Mouse (Mus musculus) right cerebral cortex, postnatal 14 days (tissue): ENCODE data around the gene Tvp23a.

Experiments
- DNase-seq: peaks from one replicate; pipeline ENCODE4 v3.0.0; 2022

The Tvp23a gene

DNA sequence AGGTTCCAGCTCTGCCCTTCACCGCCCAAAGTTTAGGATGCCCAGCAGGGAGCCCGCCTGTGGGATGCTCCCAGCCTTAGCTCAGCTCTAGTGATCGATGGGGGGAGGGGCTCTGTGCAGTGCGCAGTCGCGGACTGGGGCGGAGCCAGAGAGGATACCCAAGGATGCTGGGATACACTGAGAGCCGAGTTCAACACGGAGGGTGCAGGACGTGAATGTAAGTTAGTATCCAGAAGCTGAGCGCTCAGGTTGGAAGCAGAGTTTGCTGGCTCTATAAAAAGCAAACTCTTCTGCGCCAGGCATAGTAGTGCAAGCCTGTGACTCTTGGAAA is at the start of gene Tvp23a:
Tvp23a (minus strand) TSS at position 99 of the 331 bp plus-strand sequence.
- DNase-seq, result peak; percentile 90

DNA sequence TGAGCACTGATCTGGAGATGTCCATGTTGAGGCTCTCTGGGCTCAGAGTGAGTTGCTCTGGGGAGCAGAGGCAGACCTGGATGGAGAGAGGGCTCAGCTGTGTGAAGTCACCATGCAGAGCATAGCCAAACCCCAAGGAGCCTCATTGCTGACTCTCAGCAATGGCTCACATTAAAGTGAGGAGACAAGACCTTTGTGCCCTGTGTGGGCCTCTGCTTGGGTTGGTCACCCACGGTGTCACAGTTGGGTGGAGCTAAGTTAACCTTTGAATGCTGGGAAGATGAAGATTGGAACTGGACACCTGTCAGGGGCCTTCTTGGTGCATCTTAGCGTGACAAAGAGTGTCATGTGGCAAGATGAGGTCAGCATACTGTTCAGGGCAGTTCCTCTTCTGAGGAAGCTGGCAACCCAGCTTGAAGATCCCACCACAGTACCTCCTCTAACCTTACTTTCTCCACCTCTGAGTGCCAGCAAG is 48.7 kb upstream of the Tvp23a start:
- DNase-seq, result no peak

DNA sequence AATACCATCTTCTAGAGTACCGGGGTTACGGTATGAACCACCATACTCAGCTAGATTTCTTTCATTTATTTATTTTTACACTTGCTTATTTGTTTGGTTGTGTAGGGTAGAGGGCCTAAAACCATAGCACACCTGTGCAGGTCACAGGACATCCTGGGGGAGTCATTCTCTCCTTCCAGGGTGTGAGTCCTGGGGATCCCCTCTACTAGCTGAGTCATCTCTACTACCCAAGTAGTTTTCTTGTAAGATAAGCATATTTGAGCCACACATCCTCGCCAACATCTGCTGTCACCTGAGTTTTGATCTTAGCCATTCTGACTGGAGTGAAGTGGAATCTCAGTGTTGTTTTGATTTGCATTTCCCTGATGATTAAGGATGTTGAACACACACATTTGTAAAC is 45.4 kb upstream of the Tvp23a start:
- DNase-seq, result no peak

DNA sequence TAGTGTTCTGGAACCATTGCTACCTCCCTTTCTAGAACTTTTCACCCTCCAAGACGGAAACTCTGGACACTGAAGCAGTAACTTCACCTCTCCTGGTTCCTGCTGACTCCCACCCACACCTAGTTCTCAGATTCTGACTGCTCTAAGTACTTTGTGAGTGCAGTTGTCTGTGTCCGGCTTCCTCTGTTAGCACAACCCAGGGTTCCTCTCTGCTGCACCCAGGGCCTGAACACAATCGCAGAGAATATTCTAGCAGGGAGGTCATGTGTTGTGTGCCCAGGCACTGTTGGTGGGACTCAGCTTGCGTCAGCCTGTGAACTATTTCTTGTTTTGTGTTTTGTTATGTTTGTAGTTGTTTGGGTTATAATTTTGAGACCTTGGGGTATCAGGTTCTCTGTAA is 44.6 kb upstream of the Tvp23a start:
- DNase-seq, result no peak

DNA sequence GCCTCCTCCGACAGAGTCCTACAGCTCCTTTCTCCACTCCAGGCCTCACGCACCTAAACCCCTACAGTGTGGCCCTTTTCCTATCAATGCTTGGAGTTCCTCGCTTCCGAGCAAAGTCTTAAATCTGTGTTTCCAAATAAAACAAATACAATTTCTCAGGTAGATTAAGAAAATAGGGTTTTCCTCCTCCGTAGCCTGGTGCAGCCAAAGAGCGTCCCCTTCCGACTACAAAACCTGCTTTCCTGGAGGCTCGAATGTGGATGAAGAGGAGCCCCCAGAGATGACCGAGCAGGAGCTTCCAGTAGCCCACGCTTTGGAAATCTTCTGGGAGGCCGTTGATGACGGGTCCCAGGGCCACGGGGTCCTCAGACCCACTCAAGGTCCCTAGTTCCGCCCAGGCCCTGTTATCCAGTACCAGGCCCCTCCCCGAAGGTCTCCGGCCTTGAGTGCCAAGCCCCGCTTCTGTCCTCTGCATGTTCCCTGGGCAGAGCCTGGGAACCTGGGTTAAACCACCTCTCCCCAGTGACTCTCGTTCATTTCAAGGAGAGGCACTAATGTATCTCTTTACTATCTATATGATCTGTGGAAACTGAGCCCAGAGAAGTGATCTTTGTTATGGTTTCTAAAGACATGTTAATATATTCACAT is 43.5 kb upstream of the Tvp23a start:
- no peak for DNase-seq

DNA sequence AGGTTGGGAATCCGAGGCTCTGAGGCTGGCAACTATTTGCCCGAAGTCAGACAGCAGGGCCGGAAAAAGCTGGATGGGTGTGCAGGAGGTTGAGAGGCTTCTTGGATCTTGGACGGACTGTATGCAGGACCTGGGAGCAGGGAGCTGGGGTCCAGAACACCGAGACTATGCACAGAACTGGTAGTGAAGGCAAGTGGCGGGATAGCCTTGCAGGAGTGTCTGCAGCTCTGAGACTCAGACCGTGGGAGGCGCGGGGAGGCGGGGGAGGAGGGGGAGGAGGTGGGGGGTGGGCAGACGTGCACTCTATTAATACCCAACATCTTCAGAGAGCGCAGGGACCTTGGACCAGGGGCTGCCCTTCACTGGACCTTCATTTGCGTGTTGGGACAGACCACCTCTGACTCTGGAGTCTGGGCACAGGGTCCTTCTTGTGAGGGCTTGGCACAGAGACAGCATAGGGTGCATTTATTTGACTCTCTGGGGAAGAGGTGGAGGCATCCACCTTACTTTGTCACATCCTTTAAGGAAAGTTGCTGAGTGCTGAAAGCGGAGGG is 42.8 kb upstream of the Tvp23a start:
- no peak for DNase-seq

DNA sequence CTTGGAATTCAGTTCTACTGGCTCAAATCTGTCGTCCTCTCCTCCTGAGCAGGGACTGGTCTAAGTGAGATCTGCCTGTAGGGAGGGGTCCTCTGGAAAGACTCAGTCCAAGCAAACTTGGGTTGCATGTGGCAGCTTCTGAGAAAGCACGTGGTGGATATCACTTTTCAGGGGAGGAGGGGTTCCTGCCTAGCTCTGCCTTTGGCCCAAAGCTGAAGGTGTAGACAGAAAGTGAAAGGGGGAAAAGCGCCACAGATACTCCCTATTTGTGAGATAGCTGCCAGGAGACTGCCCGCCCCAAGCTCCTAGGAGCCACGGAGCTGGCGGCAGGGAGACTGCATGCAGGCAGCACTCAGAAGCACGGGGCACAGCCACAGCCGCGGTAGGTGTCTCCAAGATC is 42.3 kb upstream of the Tvp23a start:
- no peak for DNase-seq

DNA sequence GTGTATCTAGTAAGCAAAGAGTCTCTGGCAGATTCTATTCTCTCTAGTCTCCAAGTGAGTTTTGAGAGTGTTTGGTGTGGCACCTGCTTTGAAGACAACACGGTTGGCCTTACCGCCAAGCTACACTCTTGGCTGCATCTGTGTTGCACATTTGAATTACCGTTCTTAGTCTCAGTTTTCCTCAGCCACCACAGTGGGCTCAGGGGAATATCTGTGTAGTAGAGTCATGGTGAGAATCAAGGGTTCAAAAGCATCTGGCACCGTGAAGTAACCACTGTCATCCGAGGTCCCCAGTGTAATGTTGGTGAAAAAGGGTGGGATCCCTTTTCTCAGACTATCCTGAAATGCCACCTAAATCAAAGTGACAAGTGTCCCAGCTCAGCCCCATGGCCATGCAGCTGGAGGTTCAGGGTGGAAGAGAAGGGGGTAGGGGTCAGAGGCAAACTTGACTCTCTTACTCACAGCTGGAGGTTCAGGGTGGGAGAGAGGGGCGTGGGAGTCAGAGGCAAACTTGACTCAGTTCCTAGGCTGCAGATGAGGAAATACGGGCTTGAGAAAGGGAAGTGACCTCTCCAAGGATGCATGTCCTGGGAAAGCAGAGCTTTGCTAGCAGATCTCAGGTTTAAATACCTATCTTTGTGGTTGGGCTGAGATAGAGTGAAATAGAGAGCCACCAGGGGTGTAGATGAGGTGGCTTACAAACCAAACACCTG is 41.8 kb upstream of the Tvp23a start:
- DNase-seq, result no peak

DNA sequence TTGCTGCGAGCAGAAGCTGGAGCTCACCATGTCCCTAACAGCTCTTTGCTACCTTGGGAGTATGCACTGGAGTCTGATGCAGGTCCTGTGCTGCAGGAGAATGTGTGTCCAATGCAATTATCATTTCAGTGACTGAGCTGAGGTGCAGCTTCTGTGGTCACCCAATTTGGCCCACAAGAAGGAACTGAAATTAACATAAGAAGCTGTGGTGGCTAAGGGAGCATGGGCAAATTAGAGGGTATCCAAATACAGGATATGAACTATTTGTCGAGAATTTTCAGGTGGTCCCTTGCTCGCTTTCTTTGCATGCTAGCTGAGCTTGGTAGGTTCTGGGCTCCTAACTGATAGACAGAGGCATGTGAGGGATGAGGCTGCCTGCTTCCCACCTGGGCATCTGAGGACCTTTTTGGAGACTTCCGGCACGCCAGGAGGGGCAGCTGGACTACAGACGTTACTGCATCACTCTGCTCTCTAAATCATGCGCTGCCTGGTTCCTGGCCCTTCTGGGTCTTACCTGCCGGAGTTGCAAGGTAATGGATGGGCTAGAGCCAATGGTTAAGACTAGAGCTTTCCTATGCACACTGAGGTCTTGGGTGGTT is 40.8 kb upstream of the Tvp23a start:
- no peak for DNase-seq

DNA sequence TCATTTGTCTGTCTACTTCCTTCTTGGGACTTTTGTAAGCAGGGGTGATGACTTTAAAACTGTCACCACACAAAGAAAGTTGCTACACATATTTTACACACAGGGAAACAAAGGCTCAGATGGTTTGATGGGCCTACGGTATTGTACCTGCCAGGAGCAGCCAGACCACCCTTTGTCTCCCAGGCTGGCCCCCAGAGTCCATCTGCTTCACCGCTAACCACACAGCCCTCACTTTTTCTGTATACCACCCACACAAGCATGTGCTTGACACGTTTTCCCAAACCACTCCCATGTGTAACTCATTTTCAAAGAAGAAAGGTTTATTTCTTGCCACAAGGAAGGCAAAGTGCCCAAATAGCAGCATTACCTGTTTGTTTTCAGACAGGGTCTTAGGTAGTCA is 39.8 kb upstream of the Tvp23a start:
- DNase-seq, result no peak

DNA sequence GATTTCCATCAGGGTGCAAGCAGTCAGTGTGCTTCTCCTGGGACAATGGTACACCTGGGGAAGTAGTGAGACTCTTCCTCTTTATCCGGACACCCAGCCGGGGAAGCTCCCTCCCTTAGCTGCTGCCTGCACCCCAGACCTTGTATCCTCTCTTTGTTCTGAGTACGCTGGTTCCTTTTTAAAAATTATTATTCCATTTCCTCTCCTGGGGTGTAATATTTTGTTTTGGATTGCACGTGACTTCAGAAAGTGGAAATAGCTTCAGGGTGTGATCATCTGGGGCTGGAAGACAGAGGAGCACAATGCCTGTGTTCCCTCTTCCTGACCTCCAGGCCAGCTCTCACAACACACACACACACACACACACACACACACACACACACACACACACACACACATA is 35.2 kb upstream of the Tvp23a start:
- DNase-seq, result no peak

DNA sequence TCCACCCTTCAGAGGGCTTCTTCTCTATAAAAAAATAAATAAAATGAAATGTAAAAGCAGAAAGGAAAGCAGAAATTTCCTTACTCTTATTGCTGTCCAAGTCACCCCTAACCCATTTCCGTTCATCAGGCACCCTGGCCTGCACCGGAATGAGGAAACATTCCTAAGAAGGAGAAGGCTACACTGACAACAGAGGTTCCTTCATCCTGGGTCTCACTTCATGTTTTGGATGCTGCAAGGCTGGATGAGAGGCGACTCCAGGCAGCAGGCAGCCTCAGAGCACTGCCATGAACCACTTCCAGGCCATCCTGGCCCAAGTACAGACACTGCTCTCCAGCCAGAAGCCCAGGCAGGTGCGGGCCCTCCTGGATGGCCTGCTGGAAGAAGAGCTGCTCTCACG is 32.7 kb upstream of the Tvp23a start, which contains the start of gene Ciita:
Ciita (plus strand) TSS at position 203 of the 400 bp plus-strand sequence.
- DNase-seq, result no peak

DNA sequence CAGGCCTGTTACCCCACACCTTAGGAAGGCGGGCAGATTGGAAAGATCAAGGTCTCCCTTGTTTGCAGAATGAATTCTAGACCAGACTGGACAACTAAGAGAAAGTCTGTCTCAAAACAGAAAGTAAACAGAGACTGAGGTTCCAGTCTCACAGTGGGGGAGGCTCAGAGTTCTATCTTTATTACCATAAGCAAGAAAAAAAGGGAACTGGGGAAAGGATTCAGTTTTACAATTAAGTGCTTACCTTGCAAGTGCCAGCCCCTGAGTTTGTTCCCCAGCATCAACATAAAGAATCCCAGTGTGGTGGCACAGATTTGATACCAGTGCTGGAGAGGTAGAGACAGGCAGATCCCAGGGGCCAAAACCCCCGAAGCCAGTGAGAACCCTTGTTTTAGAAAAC is 28.8 kb upstream of the Tvp23a start:
- DNase-seq, result no peak

DNA sequence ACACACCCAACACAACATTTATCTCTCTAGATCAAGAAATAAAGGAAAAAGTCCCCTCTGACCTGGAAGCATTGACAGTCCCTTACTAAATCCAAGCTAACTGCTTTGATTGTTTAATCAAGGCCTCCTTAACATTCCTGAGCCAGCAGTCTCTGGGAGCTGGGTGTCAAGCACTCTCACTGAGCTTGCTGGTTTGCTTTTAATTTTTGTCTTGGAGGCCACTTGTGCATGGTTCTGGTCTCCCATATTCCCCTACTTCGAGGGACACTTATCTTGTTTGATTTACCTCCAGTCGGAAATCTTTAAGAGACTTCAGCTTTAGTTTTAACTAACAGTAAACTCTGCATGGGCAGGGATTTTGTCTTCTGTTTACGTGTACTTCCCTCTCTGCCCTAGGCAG is 27.8 kb upstream of the Tvp23a start:
- DNase-seq, result no peak

DNA sequence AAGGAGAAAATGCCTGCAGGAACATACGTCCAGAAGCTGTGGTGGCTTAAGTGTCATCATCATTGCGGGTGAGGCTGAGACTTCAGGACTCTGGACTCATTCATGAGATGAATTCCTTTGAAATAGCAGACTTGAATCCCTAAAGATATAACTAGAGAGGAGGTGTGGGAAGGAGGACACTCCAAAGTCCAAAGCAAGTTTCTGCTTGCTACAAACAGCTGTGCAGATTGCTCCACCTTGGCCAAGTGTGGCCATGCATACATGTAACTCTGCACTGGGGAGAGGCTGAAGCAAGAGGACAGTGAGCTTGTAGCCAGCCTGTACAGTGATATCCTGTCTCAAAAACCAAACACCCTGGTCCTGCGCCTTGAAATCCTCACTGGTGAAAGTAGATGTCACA is 24.8 kb upstream of the Tvp23a start:
- no peak for DNase-seq

DNA sequence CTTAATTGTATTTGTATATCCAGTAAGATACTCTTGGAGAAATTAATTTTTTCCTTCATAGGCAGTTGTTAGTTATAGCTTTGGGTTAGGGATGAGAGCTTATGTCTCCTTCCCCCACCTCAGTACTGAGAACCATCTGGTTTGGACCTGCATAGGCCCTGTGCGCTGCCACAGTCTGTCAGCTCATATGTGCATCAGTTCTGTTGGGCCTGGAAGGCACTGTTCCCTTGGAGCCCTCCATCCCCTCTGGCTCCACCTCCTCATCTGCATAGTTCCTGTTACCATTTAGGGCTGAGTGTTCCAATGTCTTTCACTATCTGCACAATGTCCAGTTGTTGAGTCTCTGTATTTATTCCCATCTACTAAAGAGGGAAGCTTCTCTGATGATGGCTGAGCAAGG is 21.0 kb upstream of the Tvp23a start:
- DNase-seq, result no peak

DNA sequence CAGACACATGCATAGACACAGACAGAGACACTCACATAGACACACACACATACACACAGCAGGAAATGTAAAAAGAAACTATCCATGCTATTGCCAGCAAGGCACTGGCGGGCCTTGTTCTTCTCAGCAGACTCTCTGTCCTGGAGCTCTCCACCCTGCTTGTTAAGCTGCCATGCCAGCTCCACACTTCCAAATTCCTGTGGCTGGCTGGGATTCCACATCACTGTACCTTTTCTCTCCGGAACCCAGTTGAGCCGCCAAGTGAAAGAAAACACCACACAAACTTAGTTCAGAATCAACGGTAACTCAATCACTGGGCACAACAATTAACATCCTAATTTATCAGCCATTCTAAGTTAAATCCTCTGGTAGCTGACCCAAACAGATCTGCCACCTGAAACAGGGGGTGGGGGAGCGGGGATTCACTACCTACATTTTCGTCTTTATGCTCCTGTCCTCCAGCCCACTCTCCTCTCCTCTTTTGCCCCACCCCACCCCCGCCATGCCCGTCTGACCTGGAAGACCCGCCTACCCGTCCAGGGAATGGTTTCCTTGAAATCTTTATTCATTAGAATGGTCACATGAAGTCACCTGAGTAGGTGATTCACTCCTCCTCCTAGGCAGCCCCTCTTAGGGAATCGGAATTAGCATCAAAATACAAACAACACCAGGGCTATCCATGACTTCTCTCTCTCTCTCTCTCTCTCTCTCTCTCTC is 20.4 kb upstream of the Tvp23a start:
- no peak for DNase-seq

DNA sequence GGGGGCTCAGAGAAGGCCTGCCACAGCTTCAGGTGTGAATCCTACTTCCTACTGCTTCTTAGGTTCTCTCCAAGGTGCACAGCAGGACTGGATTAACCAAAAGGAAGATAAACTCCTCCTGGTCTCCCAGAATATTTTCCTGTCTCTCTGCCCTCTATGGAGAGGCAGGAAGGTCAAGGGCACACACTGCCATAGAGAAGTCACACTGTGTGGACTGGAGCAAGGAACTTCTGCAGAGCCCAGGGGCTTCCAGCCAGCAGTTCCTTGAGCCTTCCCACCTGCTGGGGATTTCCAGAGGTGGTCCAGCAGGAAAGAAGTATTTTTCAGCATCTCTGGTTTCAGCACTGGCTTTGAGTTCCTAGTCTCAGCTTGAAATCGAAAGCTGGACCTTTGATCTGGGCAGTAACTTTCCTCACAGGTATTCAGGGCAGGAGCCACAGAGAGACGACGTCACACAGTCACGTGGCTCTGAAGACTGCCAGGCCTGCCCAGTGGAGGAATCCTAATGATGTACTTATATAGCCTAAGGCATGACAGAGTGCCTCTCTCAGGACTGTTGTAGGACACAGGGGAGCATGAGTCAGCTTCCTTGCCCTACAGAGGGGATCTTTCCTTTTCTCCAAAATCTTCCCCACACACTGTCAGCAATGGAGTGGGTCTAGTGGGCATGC is 18.0 kb upstream of the Tvp23a start:
- no peak for DNase-seq

DNA sequence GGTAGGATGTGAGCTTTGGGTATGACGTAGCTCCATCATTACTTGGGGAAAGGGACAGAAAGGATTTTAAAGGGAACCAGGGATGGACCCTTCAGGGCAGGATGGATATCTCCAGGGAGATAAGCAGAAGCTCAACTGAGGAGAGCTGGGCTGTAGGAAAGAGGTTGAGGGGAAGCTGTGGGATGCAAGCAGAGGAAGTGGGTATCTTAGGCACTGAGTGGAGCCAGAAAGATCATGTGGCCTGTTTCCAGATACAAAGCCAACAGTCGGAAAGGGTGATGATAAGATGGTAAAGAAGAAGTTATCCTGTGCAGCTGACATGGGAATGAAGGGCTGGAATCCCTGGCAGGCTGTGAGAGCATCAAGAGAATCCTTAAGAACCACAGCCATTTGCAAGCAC is 14.0 kb upstream of the Tvp23a start:
- DNase-seq, result no peak

DNA sequence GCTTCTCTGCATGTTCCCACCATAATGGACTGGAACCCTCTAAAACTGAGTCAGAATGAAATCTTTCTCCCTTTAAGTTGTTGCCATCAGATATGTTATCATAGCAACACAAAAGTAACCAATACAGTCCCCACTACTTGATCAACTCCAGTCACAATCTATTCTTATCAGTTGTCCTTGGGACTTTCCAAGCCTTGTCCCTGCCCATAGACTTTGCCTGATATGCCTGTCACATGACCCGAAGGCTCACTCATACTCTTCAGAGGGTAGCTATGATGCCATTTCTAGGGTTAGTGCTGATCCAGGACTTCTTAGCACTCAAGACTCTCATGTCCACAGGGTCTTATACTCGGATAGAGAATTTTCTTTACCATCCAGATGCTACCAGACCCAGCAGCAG is 13.0 kb upstream of the Tvp23a start:
- DNase-seq, result no peak

DNA sequence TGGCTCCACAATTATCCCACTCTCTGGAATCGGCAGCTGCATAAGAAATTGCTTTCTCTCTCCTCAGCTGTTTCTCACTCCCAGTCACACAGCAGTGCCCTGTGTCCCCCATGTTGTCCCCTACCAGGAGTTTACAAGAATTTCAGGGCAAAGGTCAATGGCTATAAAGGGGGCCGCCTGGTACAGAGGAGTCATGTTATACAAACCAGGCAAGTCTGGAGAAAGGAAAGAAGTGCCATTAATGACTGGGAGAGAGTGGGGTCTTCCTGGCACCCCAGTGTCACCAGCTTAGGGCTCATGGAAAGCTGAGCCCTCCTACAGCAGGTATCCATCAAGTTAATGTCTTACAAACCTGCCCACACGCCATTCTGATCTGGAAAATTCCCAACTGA is 7.4 kb upstream of the Tvp23a start:
- DNase-seq, result no peak

DNA sequence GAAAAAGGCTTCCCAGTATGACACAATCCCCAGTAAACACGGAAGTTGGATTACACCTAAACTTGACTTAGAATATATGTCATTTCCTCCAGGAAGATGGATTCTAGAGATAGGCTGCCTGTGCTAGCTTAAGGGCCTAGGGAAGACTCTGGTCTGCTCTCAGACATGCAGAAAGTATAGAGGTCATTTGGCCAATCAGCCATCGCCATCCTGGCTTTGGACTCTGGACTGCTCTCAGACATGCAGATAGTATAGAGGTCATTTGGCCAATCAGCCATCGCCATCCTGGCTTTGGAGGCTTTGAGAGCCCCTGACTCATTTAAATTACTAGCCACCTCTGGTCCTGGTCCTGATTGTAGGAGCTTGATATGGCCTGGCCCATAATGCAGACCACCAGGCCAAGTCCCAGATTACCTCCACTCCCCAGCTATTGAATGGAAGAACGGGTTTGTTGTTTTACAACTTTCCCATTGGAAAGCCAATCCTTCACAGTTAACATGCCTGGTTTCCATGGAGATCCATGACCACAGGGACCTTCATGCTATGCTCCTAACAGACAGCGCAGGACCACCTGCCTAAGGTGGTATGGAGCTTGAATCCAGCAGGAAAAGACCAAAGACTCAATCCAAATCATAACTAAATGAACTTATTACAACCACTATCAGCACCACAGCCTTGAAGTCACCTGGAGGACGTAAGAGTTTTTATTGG is 6.9 kb upstream of the Tvp23a start:
- DNase-seq, result no peak
